In genomic region chr10:17575448-17576332, GRCm38 (mm10) we compare ENCODE assay signal across 9 mouse cellular contexts.
DNase-seq lines count a peak whose midpoint lies in the region; ATAC-seq and TF ChIP-seq lines count a peak whose summit lies in the region.
"Had no signal": no experiment of that assay in that cellular context is flagged by ENCODE, and none has a peak within 500 bp of the region (broad histone marks: within the 10 kb centered on the region; RNA-seq: fewer than 3 reads in every experiment).

No protein-coding gene starts in this region.

- TF ChIP-seq POLR2A in bone marrow, adult 2 months (IDR thresholded peaks at IDR 0.05; ENCODE audit: borderline replicate concordance, control insufficient read depth, low read depth, low read length): no peak
- no peak for TF ChIP-seq POLR2A in olfactory bulb, adult 2 months (IDR thresholded peaks at IDR 0.05; ENCODE audit: insufficient read depth, low read depth, low read length)

- no peak overlapping the region for H3K4me3 ChIP-seq in lung, embryonic 14.5 days (ENCODE audit: low read depth, low read length)
- H3K4me3 ChIP-seq in bone marrow, adult 2 months (replicated peaks; ENCODE audit: control insufficient read depth, low read depth, low read length): no peak overlapping the region
- H3K4me3 ChIP-seq in intestine, postnatal 0 days (ENCODE audit: low read depth, low read length): no peak overlapping the region
- H3K4me3 ChIP-seq in olfactory bulb, adult 2 months (ENCODE audit: insufficient read depth, low read depth, low read length): no peak overlapping the region

- no peaks in the 10 kb centered on the region for H3K27me3 ChIP-seq in lung, embryonic 14.5 days (ENCODE audit: insufficient read depth, low read length)
- no peaks in the 10 kb centered on the region for H3K27me3 ChIP-seq in intestine, postnatal 0 days (replicated peaks; ENCODE audit: control insufficient read depth, insufficient read depth, low read length)

- ATAC-seq in lung, embryonic 14.5 days (ENCODE audit: insufficient read depth): peak; percentile 84; the same call in 1 of the 2 replicates
- peak; percentile 96 for ATAC-seq in intestine, postnatal 0 days
- ATAC-seq: hindbrain, postnatal 0 days had no signal

- H3K9ac ChIP-seq in lung, embryonic 14.5 days: no peak overlapping the region
- H3K9ac ChIP-seq in intestine, postnatal 0 days (ENCODE audit: low read depth, low read length): no peak overlapping the region

- peak overlapping the region; percentile 31; the same call in 1 of the 2 replicates for H3K27ac ChIP-seq in lung, embryonic 14.5 days (ENCODE audit: low read depth)
- H3K27ac ChIP-seq in bone marrow, adult 2 months (ENCODE audit: control insufficient read depth, insufficient read depth, low read depth, low read length, poor library complexity): peak overlapping the region; percentile 55
- peak overlapping the region; percentile 70 for H3K27ac ChIP-seq in intestine, postnatal 0 days (ENCODE audit: low read depth, low read length)
- peak overlapping the region; percentile 56 for H3K27ac ChIP-seq in olfactory bulb, adult 2 months (ENCODE audit: insufficient read depth, low read depth, low read length)
- H3K27ac ChIP-seq: hindbrain, postnatal 0 days had no signal

- no peak overlapping the region for H3K4me2 ChIP-seq in lung, embryonic 14.5 days
- H3K4me2 ChIP-seq in intestine, postnatal 0 days (replicated peaks; ENCODE audit: low read depth): 0 out of 2 replicates have a peak overlapping the region, but pooled peaks have one; percentile 3

- peak; percentile 56 for DNase-seq in lung, embryonic 14.5 days
- DNase-seq in lung, postnatal 4 days: no peak
- DNase-seq in adrenal gland, adult (ENCODE audit: inconsistent age in 2 of 2, low spot score in 1 of 2): no peak
- no peak for DNase-seq in thymus, postnatal 14 days
- no peak for DNase-seq in layer of hippocampus, adult 11-12 months (ENCODE audit: low spot score)

- H3K4me1 ChIP-seq in lung, embryonic 14.5 days (ENCODE audit: insufficient read depth): peaks cover 4% of the 10 kb centered on the region; the same call in 1 of the 2 replicates
- H3K4me1 ChIP-seq in bone marrow, adult 2 months (ENCODE audit: control insufficient read depth, insufficient read depth, low read length): peaks cover 2% of the 10 kb centered on the region; the same call in 1 of the 2 replicates
- H3K4me1 ChIP-seq in intestine, postnatal 0 days (replicated peaks; ENCODE audit: control insufficient read depth, insufficient read depth, low read length): peaks cover 7% of the 10 kb centered on the region
- peaks cover 3% of the 10 kb centered on the region; the same call in 1 of the 2 replicates for H3K4me1 ChIP-seq in olfactory bulb, adult 2 months (ENCODE audit: control insufficient read depth, insufficient read depth, low read length)

- H3K9me3 ChIP-seq in lung, embryonic 14.5 days (ENCODE audit: low read depth, low read length): no peaks in the 10 kb centered on the region
- no peaks in the 10 kb centered on the region for H3K9me3 ChIP-seq in intestine, postnatal 0 days (ENCODE audit: control insufficient read depth)

- TF ChIP-seq CTCF in lung, embryonic 14.5 days (IDR thresholded peaks at IDR 0.05; ENCODE audit: low read depth): no peak
- no peak for TF ChIP-seq CTCF in bone marrow, adult 2 months (IDR thresholded peaks at IDR 0.05; ENCODE audit: control insufficient read depth, insufficient read depth, low read length)
- TF ChIP-seq CTCF in intestine, postnatal 0 days (IDR thresholded peaks at IDR 0.05; ENCODE audit: low read depth): no peak
- TF ChIP-seq CTCF in olfactory bulb, adult 2 months (IDR thresholded peaks at IDR 0.05; ENCODE audit: insufficient read depth, low read depth, low read length): no peak

- 50% methylated on average over 10 of the region's 10 CpGs for WGBS in lung, embryonic 14.5 days
- 24% methylated on average over 10 of the region's 10 CpGs for WGBS in bone marrow, adult 2 months
- 45% methylated on average over 10 of the region's 10 CpGs for WGBS in intestine, postnatal 0 days
- WGBS in olfactory bulb, adult 2 months: 57% methylated on average over 10 of the region's 10 CpGs

- H3K36me3 ChIP-seq in lung, embryonic 14.5 days (ENCODE audit: insufficient read depth): no peaks in the 10 kb centered on the region
- H3K36me3 ChIP-seq in intestine, postnatal 0 days (ENCODE audit: control insufficient read depth, insufficient read depth): no peaks in the 10 kb centered on the region
